ENCODE assay signal across 26 mouse cellular contexts in genomic region chr3:81289762-81290161, GRCm38 (mm10).
"Had no signal": no experiment of that assay in that cellular context is flagged by ENCODE, and none has a peak within 500 bp of the region (broad histone marks: within the 10 kb centered on the region; RNA-seq: fewer than 3 reads in every experiment).

No protein-coding gene starts in this region.

- H3K4me1 ChIP-seq: heart, embryonic 10.5 days; heart, embryonic 12.5 days; hindbrain, embryonic 10.5 days; hindbrain, embryonic 12.5 days; limb, embryonic 15.5 days; liver, embryonic 12.5 days had no signal

- ATAC-seq: hindbrain, embryonic 16.5 days; inflammation-experienced regulatory T-cells, adult 6 months; liver, embryonic 12.5 days had no signal

- H3K9ac ChIP-seq: heart, embryonic 12.5 days; hindbrain, embryonic 12.5 days; hindbrain, embryonic 14.5 days; kidney, embryonic 15.5 days; limb, embryonic 13.5 days; limb, embryonic 15.5 days; liver, embryonic 12.5 days; liver, embryonic 14.5 days had no signal

- H3K27ac ChIP-seq: heart, embryonic 10.5 days; hindbrain, embryonic 10.5 days; hindbrain, embryonic 12.5 days; hindbrain, embryonic 14.5 days; kidney, embryonic 15.5 days; kidney, postnatal 0 days; limb, embryonic 13.5 days; limb, embryonic 15.5 days; liver, embryonic 12.5 days; liver, embryonic 14.5 days had no signal

- H3K27me3 ChIP-seq: heart, embryonic 12.5 days; hindbrain, embryonic 12.5 days; kidney, embryonic 15.5 days; limb, embryonic 13.5 days; limb, embryonic 15.5 days; liver, embryonic 12.5 days had no signal

- H3K9me3 ChIP-seq: heart, embryonic 10.5 days; heart, embryonic 12.5 days; hindbrain, embryonic 10.5 days; hindbrain, embryonic 12.5 days; kidney, embryonic 15.5 days; limb, embryonic 13.5 days; limb, embryonic 15.5 days; liver, embryonic 12.5 days had no signal

- H3K36me3 ChIP-seq: heart, embryonic 10.5 days; heart, embryonic 12.5 days; hindbrain, embryonic 10.5 days; hindbrain, embryonic 12.5 days; kidney, embryonic 15.5 days; limb, embryonic 13.5 days; limb, embryonic 15.5 days; liver, embryonic 12.5 days had no signal

- H3K4me2 ChIP-seq: heart, embryonic 12.5 days; hindbrain, embryonic 12.5 days; hindbrain, embryonic 14.5 days; kidney, embryonic 15.5 days; limb, embryonic 13.5 days; limb, embryonic 15.5 days; liver, embryonic 12.5 days had no signal

- DNase-seq: gastrocnemius, postnatal 10 days; gastrocnemius, postnatal 25 days; heart, adult 18-20 months; heart, postnatal 10 days; heart, postnatal 4 days; kidney, adult 11 months; kidney, adult 2 months; kidney, adult 9 months; kidney, postnatal 14 days; kidney, postnatal 36 days; layer of hippocampus, adult 9-11 months; layer of hippocampus, postnatal 36 days; left cerebral cortex, postnatal 4 days had no signal

- H3K4me3 ChIP-seq: heart, embryonic 10.5 days; heart, embryonic 12.5 days; hindbrain, embryonic 10.5 days; hindbrain, embryonic 12.5 days; kidney, embryonic 15.5 days; limb, embryonic 13.5 days; limb, embryonic 15.5 days; liver, embryonic 12.5 days had no signal
